Mouse (Mus musculus) liver, embryonic 16.5 days (tissue): ENCODE measurements around the gene Rpp25. TPM values are rescaled to one million over a fixed set of nuclear protein-coding genes. Genes with fewer than 3 reads are reported as not detected.

Experiments used
- ATAC-seq: fragments of 200-750 bp; cut with Nextera tagmentation; 2 replicates; pipeline ENCODE4 v1.8.0; 2017; ENCODE audit warnings: low read depth, mild to moderate bottlenecking, moderate number of reproducible peaks, moderate library complexity
- H3K27ac ChIP-seq: fragments of 300-500 bp; sonication (generic); 2 replicates; pipeline ENCODE4 v1.5.1; 2014; ENCODE audit warnings: mild to moderate bottlenecking, low read length
- H3K27me3 ChIP-seq: fragments of 300-500 bp; sonication (generic); 2 replicates; pipeline ENCODE4 v1.6.1; 2014; ENCODE audit warnings: low read depth, low read length, mixed read lengths; ENCODE audit not compliant: control insufficient read depth, insufficient read depth
- H3K36me3 ChIP-seq: fragments of 300-500 bp; sonication (generic); 2 replicates; pipeline ENCODE4 v1.6.1; 2014; ENCODE audit warnings: mild to moderate bottlenecking; ENCODE audit not compliant: control insufficient read depth, insufficient read depth
- H3K4me1 ChIP-seq: fragments of 300-500 bp; sonication (generic); 2 replicates; pipeline ENCODE4 v1.6.1; 2014; ENCODE audit warnings: low read depth, low read length, mixed read lengths; ENCODE audit not compliant: control insufficient read depth
- H3K4me2 ChIP-seq: fragments of 300-500 bp; sonication (generic); 2 replicates; pipeline ENCODE4 v1.6.1; 2014; ENCODE audit warnings: low read depth, low read length, mixed read lengths
- H3K4me3 ChIP-seq: fragments of 300-500 bp; sonication (generic); 2 replicates; pipeline ENCODE4 v1.5.1; 2014; ENCODE audit warnings: low read depth, mild to moderate bottlenecking, low read length
- H3K9ac ChIP-seq: fragments of 300-500 bp; sonication (generic); 2 replicates; pipeline ENCODE4 v1.6.1; 2014; ENCODE audit warnings: low read depth, low read length
- H3K9me3 ChIP-seq: fragments of 300-500 bp; sonication (generic); replicated peaks from 2 replicates; pipeline ENCODE4 v1.6.1; 2016; ENCODE audit warnings: low read length; ENCODE audit not compliant: control insufficient read depth
- WGBS: fragments of 180-500 bp; shearing (Covaris S2); extraction: QIAGEN DNeasy Blood & Tissue Kit; methylation state at CpG from one replicate; pipeline ENCODE4 v1.1.7; 2014; ENCODE audit not compliant: insufficient replicate concordance; 5-methylcytosine and 5-hydroxymethylcytosine counted together
- polyA plus RNA-seq: library from polyadenylated mRNA; unstranded; fragments of >200 nt; fragmentation: Nextera tagmentation; extraction: Ambion mirVana; gene quantifications from 2 replicates; pipeline ENCODE4 v1.2.1, GENCODE M21; 2015

Rpp25 gene
- polyA plus RNA-seq, 1 experiment from 2014 or later, result 0.57 TPM

GRCm38 (mm10) chr9:57524439-57524838 lies 20.6 kb downstream of the Rpp25 start:
- H3K4me2 ChIP-seq, result 0 out of 2 replicates have a peak overlapping the region, but pooled peaks have one; percentile 3
- peaks cover 39% of the 10 kb centered on the region for H3K4me1 ChIP-seq
- H3K27ac ChIP-seq, result no peak overlapping the region
- no peak overlapping the region for H3K4me3 ChIP-seq
- no peaks in the 10 kb centered on the region for H3K9me3 ChIP-seq
- no peak for ATAC-seq
- no peaks in the 10 kb centered on the region for H3K27me3 ChIP-seq
- H3K36me3 ChIP-seq, result peaks cover 5% of the 10 kb centered on the region
- H3K9ac ChIP-seq, result no peak overlapping the region; the same call in 1 of the 2 replicates

GRCm38 (mm10) chr9:57525516-57525915 lies 21.7 kb downstream of the Rpp25 start:
- Histone ChIP-seq H3K27me3 (no peaks in the 10 kb centered on the region), H3K27ac (no peak overlapping the region; the same call in 1 of the 2 replicates), H3K4me3 (no peak overlapping the region), H3K9ac (no peak overlapping the region), H3K9me3 (no peaks in the 10 kb centered on the region), H3K4me2 (no peak overlapping the region), H3K36me3 (peaks cover 9% of the 10 kb centered on the region), H3K4me1 (peaks cover 36% of the 10 kb centered on the region)
- 58% methylated on average over 2 of the region's 2 CpGs for WGBS
- no peak for ATAC-seq

- Histone ChIP-seq H3K27me3 (no peaks in the 10 kb centered on the region), H3K27ac (no peak overlapping the region; the same call in 1 of the 2 replicates), H3K4me2 (no peak overlapping the region), H3K9me3 (no peaks in the 10 kb centered on the region), H3K4me3 (no peak overlapping the region), H3K4me1 (peaks cover 35% of the 10 kb centered on the region), H3K36me3 (peaks cover 14% of the 10 kb centered on the region), H3K9ac (no peak overlapping the region; the same call in 1 of the 2 replicates)
- ATAC-seq, result no peak
Measured at GRCm38 (mm10) chr9:57526435-57526834, 22.6 kb downstream of the Rpp25 start.

- Histone ChIP-seq H3K27me3 (no peaks in the 10 kb centered on the region), H3K27ac (no peak overlapping the region), H3K4me3 (no peak overlapping the region), H3K36me3 (peaks cover 24% of the 10 kb centered on the region), H3K9me3 (no peaks in the 10 kb centered on the region), H3K4me1 (peaks cover 6% of the 10 kb centered on the region), H3K4me2 (no peak overlapping the region), H3K9ac (no peak overlapping the region)
- WGBS, result 70% methylated on average over 1 of the region's 1 CpGs
- no peak for ATAC-seq
Measured at GRCm38 (mm10) chr9:57531946-57532345, 28.1 kb downstream of the Rpp25 start.

- peaks cover 16% of the 10 kb centered on the region for H3K36me3 ChIP-seq
- no peak for ATAC-seq
- H3K4me3 ChIP-seq, result no peak overlapping the region; the same call in 1 of the 2 replicates
- H3K9me3 ChIP-seq, result no peaks in the 10 kb centered on the region
- H3K9ac ChIP-seq, result no peak overlapping the region
- H3K4me1 ChIP-seq, result peaks cover 14% of the 10 kb centered on the region
- peak overlapping the region; percentile 93; the same call in 1 of the 2 replicates for H3K4me2 ChIP-seq
- WGBS, result 81% methylated on average over 5 of the region's 5 CpGs
- H3K27me3 ChIP-seq, result no peaks in the 10 kb centered on the region
- peak overlapping the region; percentile 77; the same call in 1 of the 2 replicates for H3K27ac ChIP-seq
Measured at GRCm38 (mm10) chr9:57536362-57536761, 32.5 kb downstream of the Rpp25 start.

- no peaks in the 10 kb centered on the region for H3K27me3 ChIP-seq
- H3K9me3 ChIP-seq, result no peaks in the 10 kb centered on the region
- H3K9ac ChIP-seq, result peak within 1 kb of the TSS; percentile 90
- H3K4me1 ChIP-seq, result peaks cover 14% of the 10 kb centered on the region
- ATAC-seq, result peak; percentile 93
- H3K4me3 ChIP-seq, result peak within 1 kb of the TSS; percentile 90
- 2% methylated on average over 45 of the region's 45 CpGs for WGBS
- peak within 1 kb of the TSS; percentile 78 for H3K27ac ChIP-seq
- H3K36me3 ChIP-seq, result peaks cover 12% of the 10 kb centered on the region
- peak within 1 kb of the TSS; percentile 93 for H3K4me2 ChIP-seq
Measured at GRCm38 (mm10) chr9:57537044-57537727, 33.4 kb downstream of the Rpp25 start, which contains the start of gene Fam219b. Gene Fam219b, plus strand, starts transcription at chr9:57537528.

- H3K4me2 ChIP-seq, result peak overlapping the region; percentile 93
- peak overlapping the region; percentile 78 for H3K27ac ChIP-seq
- no peaks in the 10 kb centered on the region for H3K27me3 ChIP-seq
- H3K4me3 ChIP-seq, result peak overlapping the region; percentile 90
- H3K4me1 ChIP-seq, result peaks cover 14% of the 10 kb centered on the region
- H3K9me3 ChIP-seq, result no peaks in the 10 kb centered on the region
- H3K36me3 ChIP-seq, result peaks cover 14% of the 10 kb centered on the region
- H3K9ac ChIP-seq, result peak overlapping the region; percentile 90
- under 1% methylated on average over 24 of the region's 24 CpGs for WGBS
- ATAC-seq, result no peak
Measured at GRCm38 (mm10) chr9:57537728-57538181, 33.9 kb downstream of the Rpp25 start.

- H3K4me1 ChIP-seq, result peaks cover 14% of the 10 kb centered on the region
- no peak overlapping the region for H3K4me2 ChIP-seq
- H3K27me3 ChIP-seq, result no peaks in the 10 kb centered on the region
- no peaks in the 10 kb centered on the region for H3K9me3 ChIP-seq
- H3K4me3 ChIP-seq, result no peak overlapping the region
- no peak overlapping the region for H3K9ac ChIP-seq
- no peak overlapping the region for H3K27ac ChIP-seq
- no peak for ATAC-seq
- 70% methylated on average over 2 of the region's 2 CpGs for WGBS
- peaks cover 10% of the 10 kb centered on the region for H3K36me3 ChIP-seq
Measured at GRCm38 (mm10) chr9:57539550-57539949, 35.7 kb downstream of the Rpp25 start.

GRCm38 (mm10) chr9:57541312-57541711 lies 37.5 kb downstream of the Rpp25 start:
- Histone ChIP-seq H3K9me3 (no peaks in the 10 kb centered on the region), H3K27ac (no peak overlapping the region), H3K9ac (no peak overlapping the region), H3K27me3 (no peaks in the 10 kb centered on the region), H3K4me1 (peaks cover 14% of the 10 kb centered on the region), H3K4me3 (no peak overlapping the region), H3K4me2 (no peak overlapping the region), H3K36me3 (peaks cover 10% of the 10 kb centered on the region)
- 0% methylated on average over 1 of the region's 1 CpGs for WGBS
- ATAC-seq, result no peak
